Mouse (Mus musculus) megakaryocyte progenitor cell, adult 5-6 weeks (primary cell): ENCODE results near the gene Myo3a. TPM values are rescaled to one million over a fixed set of nuclear protein-coding genes. Genes with fewer than 3 reads are reported as not detected.
"Not testable (repeated sequence)": the region's sequence is repeated elsewhere in the genome, so short reads cannot be mapped to it uniquely, and the experiment has no call there.

Experiments used
- ATAC-seq: replicated peaks from 2 replicates; pipeline ENCODE4 v1.8.0; 2016; ENCODE audit warnings: mild to moderate bottlenecking, moderate TSS enrichment, inconsistent platforms; ENCODE audit not compliant: poor library complexity
- total RNA-seq, 2 experiments: library from RNA; stranded (forward) in 1 of 2; stranded (reverse) in 1 of 2; fragments of 157-497, 149-512 nt in 1 of 2; fragments of 200-1000 nt in 1 of 2; gene quantifications; 2 replicates each; pipeline versions ENCODE4 v1.2.3 to v1.2.4; 2015 to 2017

Gene Myo3a
- total RNA-seq (2015): not detected in 2 replicates
- not detected in 2 replicates for total RNA-seq (2017)

DNA sequence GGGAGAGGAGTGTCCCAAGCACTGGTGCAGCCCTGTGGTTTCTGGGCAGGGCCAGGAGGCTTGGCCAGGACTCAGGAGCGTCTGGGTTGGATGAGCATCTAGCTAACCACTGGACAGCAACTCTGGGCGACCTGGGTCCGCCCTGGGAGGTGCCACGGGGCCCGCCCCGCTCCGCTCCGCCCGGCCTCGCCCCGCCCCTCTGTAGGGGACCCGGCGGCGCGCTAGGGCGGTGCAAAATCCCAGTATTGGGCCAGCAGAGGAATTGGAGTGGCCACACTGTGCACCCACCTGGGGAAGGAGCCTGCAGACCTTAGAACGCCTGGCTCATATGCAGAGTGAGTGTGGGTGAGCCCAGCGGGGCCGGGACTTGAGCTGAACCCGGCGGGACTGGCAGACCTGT lies at the start of gene Myo3a:
Myo3a (plus strand) TSS at position 196 of the 400 bp plus-strand sequence.
- no peak; the same call in 1 of the 2 replicates for ATAC-seq

- ATAC-seq: no peak
These were observed 23.2 kb downstream of the Myo3a start for GRCm38 (mm10) chr2:22250462-22250861.

DNA sequence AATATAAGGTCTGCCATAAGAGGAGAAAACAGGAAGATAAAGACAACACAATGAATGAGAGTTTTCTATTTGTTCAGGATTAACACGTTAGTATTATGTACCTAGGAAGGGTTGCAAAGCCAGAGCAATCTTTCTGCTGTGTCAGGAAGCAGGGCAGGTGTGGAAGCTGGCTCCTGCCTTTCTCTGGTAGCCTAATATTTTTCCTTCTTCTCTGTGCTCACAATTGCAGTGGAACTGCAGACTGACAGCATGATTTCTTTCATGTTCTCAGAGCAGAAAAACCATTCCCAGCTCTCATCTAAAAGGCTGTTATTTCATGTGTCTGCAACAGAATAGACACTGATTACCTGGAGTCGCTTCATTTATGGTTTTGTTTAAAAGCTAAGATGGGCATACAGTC lies 23.7 kb downstream of the Myo3a start:
- no peak for ATAC-seq

- no peak for ATAC-seq
These were observed 28.3 kb downstream of the Myo3a start for GRCm38 (mm10) chr2:22255600-22255999.

GRCm38 (mm10) chr2:22271555-22271954 lies 44.3 kb downstream of the Myo3a start:
- ATAC-seq: no peak

DNA sequence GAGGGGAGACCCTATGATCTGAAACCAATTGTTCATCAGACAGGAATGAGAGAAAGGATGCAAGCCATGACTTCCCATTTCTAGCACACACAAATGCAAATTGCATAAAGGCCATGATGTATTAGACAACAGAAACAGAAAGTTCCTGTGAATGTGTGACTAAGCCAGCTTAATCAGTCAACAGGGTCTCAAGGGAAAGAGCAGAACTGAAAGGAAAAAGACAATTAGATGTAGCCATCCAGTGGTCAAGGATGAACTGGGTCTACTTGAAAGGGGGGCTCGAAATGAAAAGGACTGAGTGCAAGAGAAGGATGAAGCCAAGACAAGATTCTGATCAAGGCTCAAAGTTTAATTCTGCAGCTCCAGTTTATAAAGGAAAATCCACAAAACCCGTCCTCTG lies 58.1 kb downstream of the Myo3a start:
- ATAC-seq: no peak

DNA sequence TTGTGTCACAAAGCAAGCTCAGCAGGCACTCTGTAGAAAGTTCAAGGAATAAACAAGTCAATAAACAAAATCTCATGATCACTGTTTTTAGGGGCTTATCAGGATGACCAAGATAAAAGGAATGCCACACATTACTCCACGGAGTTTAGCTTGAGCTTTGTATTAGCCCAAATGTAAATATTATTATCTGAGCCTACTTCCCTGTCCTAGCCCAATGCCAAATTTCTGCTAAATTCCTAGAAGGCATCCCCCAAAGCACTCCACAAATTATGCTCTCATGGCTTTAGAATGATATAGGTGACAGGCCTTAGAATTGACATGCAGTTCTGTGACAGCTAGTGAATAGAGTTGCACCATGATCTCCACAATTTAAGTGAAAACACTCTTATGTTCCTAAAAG lies 58.5 kb downstream of the Myo3a start:
- ATAC-seq: no peak

- ATAC-seq: no peak
These were observed 66.5 kb downstream of the Myo3a start for GRCm38 (mm10) chr2:22293579-22294446.

DNA sequence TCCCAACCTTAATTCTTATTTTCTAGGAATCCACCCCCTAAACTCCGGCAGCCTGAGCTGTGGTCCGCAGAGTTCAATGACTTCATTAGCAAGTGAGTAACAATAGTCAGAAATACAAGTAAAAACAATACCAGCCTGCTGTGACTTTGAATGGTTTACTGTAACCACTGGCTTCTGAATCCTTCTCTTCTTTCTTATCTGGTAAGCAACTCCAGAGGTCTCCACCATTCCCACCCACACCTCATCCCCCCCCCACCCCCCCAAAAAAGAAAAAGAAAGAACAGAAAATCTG lies 67.1 kb downstream of the Myo3a start:
- no peak for ATAC-seq

DNA sequence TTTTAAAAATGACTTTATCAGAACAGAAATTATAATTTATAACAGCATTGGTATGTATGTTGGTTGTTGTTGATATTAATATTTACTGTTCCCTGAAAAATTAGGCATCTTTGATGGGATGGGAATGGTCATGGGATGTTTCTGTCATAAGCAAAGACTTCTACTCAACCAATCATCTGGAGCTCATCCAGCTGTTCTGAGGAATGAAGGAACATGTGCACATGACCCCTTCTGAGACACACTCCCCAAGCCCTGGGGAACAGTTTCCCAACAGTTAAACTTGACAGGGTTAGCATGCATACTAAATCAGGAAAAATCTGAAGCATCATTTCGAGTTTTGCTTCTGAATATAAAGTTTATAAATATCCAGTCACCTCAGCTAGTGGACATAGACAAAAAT lies 70.6 kb downstream of the Myo3a start:
- no peak for ATAC-seq

DNA sequence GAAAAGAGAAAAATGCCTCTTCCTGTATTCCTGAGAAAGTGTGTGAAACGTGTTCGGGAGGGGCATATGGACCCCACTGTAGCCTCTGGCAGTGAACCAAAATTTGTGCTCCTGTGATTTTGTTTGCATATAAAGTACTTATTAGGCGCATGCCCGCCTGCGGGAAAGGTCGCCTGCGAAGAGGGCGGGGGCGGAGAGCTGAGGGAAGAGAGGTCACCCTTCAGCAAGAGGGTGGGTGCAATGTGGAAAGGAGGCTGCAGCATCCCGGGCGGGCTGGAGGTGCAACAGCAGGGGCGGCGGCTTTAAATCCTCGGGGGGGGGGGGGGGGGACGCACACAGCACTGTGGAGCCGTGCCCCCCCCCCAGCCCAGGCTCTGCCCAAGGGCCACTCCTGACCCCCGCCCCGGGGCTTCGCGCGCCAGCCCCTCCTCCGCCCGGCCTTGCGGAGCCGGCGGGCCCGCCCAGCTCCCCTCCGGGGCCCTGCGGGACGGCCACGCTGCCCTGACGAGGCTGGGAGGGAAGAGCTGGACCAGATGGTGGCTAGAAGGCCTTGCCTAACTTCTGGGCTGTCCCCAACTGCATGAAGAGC lies 111.1 kb downstream of the Myo3a start:
- ATAC-seq: no peak

DNA sequence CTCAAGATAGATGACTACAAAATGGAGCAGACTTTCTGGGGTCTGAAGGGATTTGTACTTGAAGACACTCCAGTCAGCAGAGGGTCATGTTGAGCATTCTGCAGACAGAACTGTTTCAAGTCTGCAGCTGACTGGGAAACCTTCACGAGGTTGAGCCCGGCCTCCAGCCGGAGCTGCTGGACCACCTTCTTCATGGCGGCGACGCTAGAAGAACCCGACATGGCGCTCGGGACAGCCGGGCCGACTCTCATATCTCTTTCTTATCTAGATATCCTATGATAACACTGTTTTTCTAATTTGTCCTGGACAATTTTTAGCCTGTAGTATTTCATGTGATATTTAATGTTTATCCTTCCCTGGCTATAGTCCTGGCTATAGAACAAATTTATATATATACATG lies 183.2 kb downstream of the Myo3a start:
- not testable (repeated sequence) for ATAC-seq

- no peak for ATAC-seq
These were observed 321.1 kb downstream of the Myo3a start for GRCm38 (mm10) chr2:22548421-22548820.

DNA sequence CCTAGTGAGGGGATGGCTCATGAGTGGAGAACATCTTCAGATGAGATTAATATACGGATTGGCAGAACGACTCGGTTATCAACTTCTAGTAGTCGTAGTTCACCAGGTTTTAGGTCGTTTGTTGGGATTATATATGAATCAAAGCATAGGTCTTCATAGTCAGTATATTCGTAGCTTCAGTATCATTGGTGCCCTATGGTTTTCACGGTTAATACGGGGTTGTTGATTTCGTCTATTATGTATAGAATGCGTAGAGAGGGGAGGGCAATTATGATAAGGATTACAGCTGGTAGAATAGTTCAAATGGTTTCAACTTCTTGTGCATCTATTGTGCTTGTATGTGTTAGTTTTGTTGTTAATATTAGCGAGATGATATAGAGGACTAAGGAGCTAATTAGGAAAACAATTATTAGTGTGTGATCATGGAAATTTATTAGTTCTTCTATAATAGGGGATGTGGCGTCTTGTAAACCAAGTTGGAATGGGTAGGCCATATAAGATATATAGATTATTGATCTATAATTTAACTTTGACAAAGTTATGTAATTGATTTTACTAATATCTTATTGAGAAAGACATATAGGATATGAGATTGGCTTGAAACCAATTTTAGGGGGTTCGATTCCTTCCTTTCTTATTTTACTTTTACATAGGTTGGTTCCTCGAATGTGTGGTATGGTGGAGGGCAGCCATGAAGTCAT lies 360.3 kb downstream of the Myo3a start:
- peak; percentile 49 for ATAC-seq

DNA sequence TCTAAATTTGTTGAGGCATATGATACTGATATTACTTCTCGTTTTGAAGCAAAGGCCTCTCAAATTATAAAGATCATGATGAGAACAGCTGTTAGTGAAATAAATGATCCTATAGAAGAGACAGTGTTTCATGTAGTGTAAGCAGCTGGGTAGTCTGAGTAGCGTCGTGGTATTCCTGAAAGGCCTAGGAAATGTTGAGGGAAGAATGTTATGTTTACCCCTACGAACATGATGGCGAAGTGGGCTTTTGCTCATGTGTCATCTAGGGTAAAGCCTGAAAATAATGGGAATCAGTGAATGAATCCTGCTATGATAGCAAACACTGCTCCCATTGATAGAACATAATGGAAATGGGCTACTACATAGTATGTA lies 360.9 kb downstream of the Myo3a start:
- ATAC-seq: peak; percentile 24

GRCm38 (mm10) chr2:22588673-22589381 lies 361.5 kb downstream of the Myo3a start:
- ATAC-seq: peak; percentile 43

GRCm38 (mm10) chr2:22589382-22590205 lies 362.3 kb downstream of the Myo3a start:
- peak; percentile 47 for ATAC-seq

DNA sequence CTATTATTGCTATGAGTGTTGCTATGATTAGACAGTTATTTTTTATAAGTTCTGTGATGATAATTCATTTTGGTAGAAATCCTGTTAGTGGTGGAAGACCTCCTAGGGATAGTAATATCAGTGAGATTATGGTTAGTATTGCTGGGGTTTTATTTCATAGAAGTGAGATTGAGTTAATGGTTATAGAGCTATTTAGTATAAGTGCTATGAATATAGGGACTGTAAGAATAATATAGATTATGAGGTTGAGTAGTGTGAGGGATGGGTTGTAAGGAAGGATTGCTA lies 362.8 kb downstream of the Myo3a start:
- ATAC-seq: no peak

GRCm38 (mm10) chr2:22617951-22618350 lies 390.6 kb downstream of the Myo3a start:
- ATAC-seq: no peak

GRCm38 (mm10) chr2:22619416-22619815 lies 392.1 kb downstream of the Myo3a start:
- ATAC-seq: no peak

DNA sequence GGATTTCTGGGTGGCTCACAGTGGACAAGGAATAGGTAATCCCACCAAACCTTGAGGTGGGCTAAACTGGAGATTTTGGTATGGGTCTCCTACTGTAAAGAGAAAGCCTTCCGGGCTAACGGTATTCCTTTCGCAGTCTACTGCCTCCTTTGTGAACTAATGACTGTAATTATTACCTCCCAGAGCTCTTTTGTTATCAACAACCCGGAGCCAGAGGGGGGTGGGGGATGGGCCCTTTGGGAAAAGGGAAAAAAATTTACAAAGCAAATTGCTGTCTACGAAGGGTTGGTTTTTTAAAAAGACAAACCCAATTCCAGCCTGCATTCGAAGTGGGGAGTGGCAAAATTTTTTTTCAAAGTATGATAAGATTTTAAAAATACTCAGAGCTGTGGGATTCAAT lies 392.7 kb downstream of the Myo3a start:
- no peak for ATAC-seq
